27 mouse cellular contexts compared by ENCODE assay signal in the genomic region with DNA sequence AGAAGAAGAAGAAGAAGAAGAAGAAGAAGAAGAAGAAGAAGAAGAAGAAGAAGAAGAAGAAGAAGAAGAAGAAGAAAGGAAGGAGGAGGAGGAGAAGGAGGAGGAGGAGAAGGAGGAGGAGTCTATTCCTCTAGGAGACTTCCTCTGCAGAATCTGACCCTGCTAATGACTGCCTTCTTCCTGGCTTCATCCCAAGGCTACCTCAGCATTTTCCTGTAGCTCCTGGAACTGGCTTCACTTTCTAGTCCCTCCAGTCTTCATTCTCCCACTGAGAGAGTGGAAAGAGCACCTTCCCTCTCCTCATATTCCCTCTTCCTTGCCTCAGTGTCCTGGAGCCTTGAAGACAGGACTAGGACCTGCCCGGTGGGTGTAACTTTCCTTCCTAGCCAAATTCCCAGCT. TPM values are rescaled to one million over a fixed set of nuclear protein-coding genes. Genes with fewer than 3 reads are reported as not detected.
DNase-seq lines count a peak whose midpoint lies in the region; ATAC-seq and TF ChIP-seq lines count a peak whose summit lies in the region.
"Had no signal": no experiment of that assay in that cellular context is flagged by ENCODE, and none has a peak within 500 bp of the region (broad histone marks: within the 10 kb centered on the region; RNA-seq: fewer than 3 reads in every experiment).

No protein-coding gene starts in this region.

- 87% methylated on average over 1 of the region's 1 CpGs for WGBS in kidney, embryonic 16.5 days
- WGBS in lung, postnatal 0 days = 100% methylated on average over 1 of the region's 1 CpGs

- TF ChIP-seq EP300 in lung, postnatal 0 days (IDR thresholded peaks at IDR 0.05) = no peak

- ATAC-seq in kidney, embryonic 16.5 days (ENCODE audit: low FRiP score, low TSS enrichment) = no peak
- ATAC-seq in lung, postnatal 0 days = no peak
- ATAC-seq: forebrain, embryonic 14.5 days; forebrain, postnatal 0 days; Patski had no signal

- no peak for TF ChIP-seq CTCF in lung, postnatal 0 days (IDR thresholded peaks at IDR 0.05)

- peak; percentile 14 for DNase-seq in kidney, adult 18-20 months
- peak; percentile 46 for DNase-seq in kidney, adult 9 months
- DNase-seq in kidney, postnatal 14 days = peak; percentile 27
- DNase-seq in spleen, postnatal 4 days (ENCODE audit: low spot score in 2 of 2) = no peak
- no peak for DNase-seq in lung, postnatal 0 days (ENCODE audit: low spot score)
- DNase-seq: adrenal gland, postnatal 36 days; B cell, adult 2 months; cerebellum, adult 18-20 months; cerebellum, adult 9-10 months; cerebellum, postnatal 14 days; forebrain, postnatal 0 days; gastrocnemius, adult 2 months; gastrocnemius, postnatal 14 days; heart, adult 11 months had no signal

- no peak overlapping the region for H3K4me3 ChIP-seq in kidney, embryonic 16.5 days (ENCODE audit: low read length)
- no peak overlapping the region for H3K4me3 ChIP-seq in lung, postnatal 0 days (ENCODE audit: low read depth, low read length)
- H3K4me3 ChIP-seq: embryonic facial prominence, embryonic 12.5 days; embryonic facial prominence, embryonic 15.5 days; gastrocnemius, adult 2 months; hindbrain, embryonic 12.5 days; hindbrain, embryonic 15.5 days had no signal

- no peaks in the 10 kb centered on the region for H3K4me1 ChIP-seq in kidney, embryonic 16.5 days (ENCODE audit: insufficient read depth, low read length)
- H3K4me1 ChIP-seq in lung, postnatal 0 days (ENCODE audit: insufficient read depth, low read depth, low read length) = no peaks in the 10 kb centered on the region
- H3K4me1 ChIP-seq: embryonic facial prominence, embryonic 12.5 days; embryonic facial prominence, embryonic 15.5 days; hindbrain, embryonic 12.5 days; hindbrain, embryonic 15.5 days had no signal

- no peak overlapping the region for H3K27ac ChIP-seq in kidney, embryonic 16.5 days (ENCODE audit: low read length)
- no peak overlapping the region for H3K27ac ChIP-seq in lung, postnatal 0 days (ENCODE audit: low read length)
- H3K27ac ChIP-seq: embryonic facial prominence, embryonic 12.5 days; embryonic facial prominence, embryonic 15.5 days; gastrocnemius, adult 2 months; hindbrain, embryonic 12.5 days; hindbrain, embryonic 15.5 days had no signal

- no peak overlapping the region for H3K9ac ChIP-seq in kidney, embryonic 16.5 days (replicated peaks; ENCODE audit: low read length)
- no peak overlapping the region for H3K9ac ChIP-seq in lung, postnatal 0 days (replicated peaks; ENCODE audit: low read depth)
- H3K9ac ChIP-seq: embryonic facial prominence, embryonic 12.5 days; embryonic facial prominence, embryonic 15.5 days; forebrain, postnatal 0 days; hindbrain, embryonic 12.5 days; hindbrain, embryonic 15.5 days had no signal

- H3K27me3 ChIP-seq in kidney, embryonic 16.5 days (ENCODE audit: insufficient read depth, low read length) = no peaks in the 10 kb centered on the region
- H3K27me3 ChIP-seq in lung, postnatal 0 days (replicated peaks; ENCODE audit: insufficient read depth, low read length) = no peaks in the 10 kb centered on the region
- H3K27me3 ChIP-seq: CH12.LX; embryonic facial prominence, embryonic 12.5 days; embryonic facial prominence, embryonic 15.5 days; hindbrain, embryonic 12.5 days; hindbrain, embryonic 15.5 days; Patski had no signal

- H3K4me2 ChIP-seq in kidney, embryonic 16.5 days (replicated peaks; ENCODE audit: low read depth, low read length) = no peak overlapping the region
- no peak overlapping the region for H3K4me2 ChIP-seq in lung, postnatal 0 days (replicated peaks; ENCODE audit: low read depth, low read length)
- H3K4me2 ChIP-seq: embryonic facial prominence, embryonic 12.5 days; embryonic facial prominence, embryonic 15.5 days; heart, embryonic 11.5 days; hindbrain, embryonic 12.5 days; hindbrain, embryonic 15.5 days had no signal

- H3K36me3 ChIP-seq in kidney, embryonic 16.5 days (ENCODE audit: insufficient read depth, low read length) = no peaks in the 10 kb centered on the region
- H3K36me3 ChIP-seq in lung, postnatal 0 days (ENCODE audit: insufficient read depth, low read length) = no peaks in the 10 kb centered on the region
- H3K36me3 ChIP-seq: embryonic facial prominence, embryonic 12.5 days; embryonic facial prominence, embryonic 15.5 days; G1E; hindbrain, embryonic 12.5 days; hindbrain, embryonic 15.5 days had no signal

- H3K9me3 ChIP-seq in kidney, embryonic 16.5 days (ENCODE audit: low read length) = no peaks in the 10 kb centered on the region
- H3K9me3 ChIP-seq in lung, postnatal 0 days (ENCODE audit: low read length) = no peaks in the 10 kb centered on the region
- H3K9me3 ChIP-seq: embryonic facial prominence, embryonic 12.5 days; embryonic facial prominence, embryonic 15.5 days; G1E; hindbrain, embryonic 12.5 days; hindbrain, embryonic 15.5 days had no signal

RNA-seq across cellular contexts. Expression of a gene that starts 15.0 kb away (rescaled TPM):
- not detected in 2 replicates for polyA plus RNA-seq in kidney, embryonic 16.5 days (2015; fragmentation: Nextera tagmentation; extraction: Ambion mirVana)
- 0.10 and 0.14 TPM in 2 replicates for polyA plus RNA-seq in lung, postnatal 0 days (2015; fragmentation: Nextera tagmentation; extraction: Ambion mirVana)
- polyA plus RNA-seq: embryonic facial prominence, embryonic 12.5 days; forebrain, embryonic 11.5 days; forebrain, embryonic 14.5 days; forebrain, postnatal 0 days; G1E; heart, embryonic 11.5 days; heart, embryonic 14.5 days; hindbrain, embryonic 12.5 days; hindbrain, embryonic 15.5 days had no signal

RNA-seq across cellular contexts. Expression of a gene that starts 22.9 kb away (rescaled TPM):
- polyA plus RNA-seq in kidney, embryonic 16.5 days (2015; fragmentation: Nextera tagmentation; extraction: Ambion mirVana) = 0.06 TPM in 1 of 2 replicates, not detected in the other
- 0.08 and 0.13 TPM in 2 replicates for polyA plus RNA-seq in lung, postnatal 0 days (2015; fragmentation: Nextera tagmentation; extraction: Ambion mirVana)
- polyA plus RNA-seq: embryonic facial prominence, embryonic 12.5 days; forebrain, embryonic 11.5 days; G1E; heart, embryonic 11.5 days; heart, embryonic 14.5 days; heart, postnatal 0 days; hindbrain, embryonic 12.5 days; hindbrain, embryonic 15.5 days had no signal

Comparison
In these comparisons a context has a peak if more than half of its experiments do, and no peak if none do; other contexts are left out.
1. DNase-seq: peak in kidney, adult 18-20 months (single experiment), kidney, adult 9 months (single experiment) and kidney, postnatal 14 days (single experiment); none in spleen, postnatal 4 days (0 of 2) and lung, postnatal 0 days (single experiment).